Comparison of ENCODE assay signal across 7 mouse cellular contexts in the genomic region with DNA sequence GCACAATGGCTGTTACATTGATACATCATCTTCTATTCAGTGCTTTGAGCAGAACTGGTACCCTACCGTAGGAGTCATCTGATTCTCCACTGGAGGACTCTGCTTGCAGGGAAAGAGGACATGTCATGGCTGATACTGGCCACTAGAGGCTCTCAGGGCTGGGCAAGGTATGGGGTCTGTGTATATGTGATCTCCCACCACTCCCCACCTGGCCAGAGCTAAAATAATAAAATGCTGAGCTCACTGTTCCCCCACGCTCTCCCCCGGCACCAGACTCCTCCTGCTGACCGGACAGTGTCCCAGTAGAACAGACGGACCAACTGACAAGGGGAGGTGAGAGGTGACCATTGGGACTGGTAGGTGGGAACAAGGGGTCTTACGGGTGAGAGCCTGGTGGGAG. TPM values are rescaled to one million over a fixed set of nuclear protein-coding genes. Genes with fewer than 3 reads are reported as not detected.
A peak's percentile ranks its signal among the peaks of the same experiment; 100 is the strongest.
DNase-seq lines count a peak whose midpoint lies in the region; ATAC-seq and TF ChIP-seq lines count a peak whose summit lies in the region.

Gene Tmod4, plus strand, starts transcription at position 231 of the 400 bp plus-strand sequence.

- H3K36me3 ChIP-seq in thymus, adult 2 months (ENCODE audit: control insufficient read depth, insufficient read depth, low read length), result peaks cover 31% of the 10 kb centered on the region
- peaks cover 27% of the 10 kb centered on the region for H3K36me3 ChIP-seq in forebrain, embryonic 16.5 days (ENCODE audit: control insufficient read depth, insufficient read depth)
- peaks cover 44% of the 10 kb centered on the region for H3K36me3 ChIP-seq in hindbrain, embryonic 14.5 days (replicated peaks; ENCODE audit: control insufficient read depth, insufficient read depth)

- no peak within 1 kb of the TSS; the same call in 1 of the 2 replicates for H3K9ac ChIP-seq in forebrain, embryonic 16.5 days (replicated peaks; ENCODE audit: low read depth, low read length)
- no peak within 1 kb of the TSS for H3K9ac ChIP-seq in hindbrain, embryonic 14.5 days

- ATAC-seq in forebrain, embryonic 16.5 days, result peak; percentile 27; the same call in 1 of the 2 replicates
- ATAC-seq in hindbrain, embryonic 14.5 days (ENCODE audit: low FRiP score), result 0 out of 2 replicates have a peak, but pooled peaks have one; percentile 49
- peak; percentile 42; the same call in 1 of the 2 replicates for ATAC-seq in neutrophil, adult 5-6 weeks (ENCODE audit: extremely low read depth, insufficient number of reproducible peaks, low FRiP score, poor library complexity, severe bottlenecking)

- H3K4me1 ChIP-seq in thymus, adult 2 months (replicated peaks; ENCODE audit: control insufficient read depth, insufficient read depth, low read length), result no peaks in the 10 kb centered on the region
- H3K4me1 ChIP-seq in forebrain, embryonic 16.5 days (replicated peaks; ENCODE audit: control insufficient read depth, insufficient read depth, low read length), result peaks cover 11% of the 10 kb centered on the region
- no peaks in the 10 kb centered on the region for H3K4me1 ChIP-seq in hindbrain, embryonic 14.5 days (replicated peaks; ENCODE audit: control insufficient read depth, insufficient read depth, low read length)

- DNase-seq in thymus, adult 2 months, result no peak
- DNase-seq in thymus, adult 18-20 months, result no peak
- no peak for DNase-seq in hindbrain, embryonic 14.5 days (ENCODE audit: low spot score)
- DNase-seq in left cerebral cortex, postnatal 25 days (ENCODE audit: low spot score in 2 of 2), result no peak
- no peak for DNase-seq in kidney, postnatal 10 days

- no peaks in the 10 kb centered on the region for H3K9me3 ChIP-seq in forebrain, embryonic 16.5 days (ENCODE audit: control insufficient read depth, low read length)
- no peaks in the 10 kb centered on the region for H3K9me3 ChIP-seq in hindbrain, embryonic 14.5 days (ENCODE audit: control insufficient read depth, low read length)

- TF ChIP-seq CTCF in thymus, adult 2 months (IDR thresholded peaks at IDR 0.05; ENCODE audit: borderline replicate concordance, control insufficient read depth, extremely low read depth, insufficient read depth, low read length, poor library complexity), result peak; percentile 62; the same call in 1 of the 2 replicates

- H3K27me3 ChIP-seq in thymus, adult 2 months (ENCODE audit: control insufficient read depth, insufficient read depth, low read length), result no peaks in the 10 kb centered on the region
- H3K27me3 ChIP-seq in forebrain, embryonic 16.5 days (replicated peaks; ENCODE audit: control insufficient read depth, insufficient read depth, low read length), result no peaks in the 10 kb centered on the region
- H3K27me3 ChIP-seq in hindbrain, embryonic 14.5 days (ENCODE audit: control insufficient read depth, insufficient read depth, low read length), result no peaks in the 10 kb centered on the region

- TF ChIP-seq POLR2A in thymus, adult 2 months (IDR thresholded peaks at IDR 0.05; ENCODE audit: control insufficient read depth, extremely low read depth, insufficient read depth, low read length, poor library complexity), result no peak

- intact Hi-C loops in left cerebral cortex, postnatal 25 days (cut with DNase I), result no loop called here

- H3K4me3 ChIP-seq in thymus, adult 2 months (ENCODE audit: control insufficient read depth, insufficient read depth, low read length), result no peak within 1 kb of the TSS
- no peak within 1 kb of the TSS for H3K4me3 ChIP-seq in forebrain, embryonic 16.5 days (replicated peaks; ENCODE audit: low read length)
- H3K4me3 ChIP-seq in hindbrain, embryonic 14.5 days (replicated peaks; ENCODE audit: low read length), result no peak within 1 kb of the TSS

- WGBS in thymus, adult 2 months, result 78% methylated on average over 6 of the region's 6 CpGs
- WGBS in forebrain, embryonic 16.5 days, result 59% methylated on average over 6 of the region's 6 CpGs
- 61% methylated on average over 6 of the region's 6 CpGs for WGBS in hindbrain, embryonic 14.5 days

- no peak within 1 kb of the TSS for H3K27ac ChIP-seq in thymus, adult 2 months (ENCODE audit: control insufficient read depth, insufficient read depth, low read length)
- H3K27ac ChIP-seq in forebrain, embryonic 16.5 days (ENCODE audit: low read length), result peak within 1 kb of the TSS; percentile 32; the same call in 1 of the 2 replicates
- H3K27ac ChIP-seq in hindbrain, embryonic 14.5 days, result no peak within 1 kb of the TSS

- H3K4me2 ChIP-seq in forebrain, embryonic 16.5 days (ENCODE audit: low read length), result no peak within 1 kb of the TSS
- H3K4me2 ChIP-seq in hindbrain, embryonic 14.5 days (replicated peaks), result no peak within 1 kb of the TSS

RNA-seq across cellular contexts. Expression of gene Tmod4, which starts in this region (rescaled TPM):
- polyA plus RNA-seq in thymus, adult 2 months (2012; rRNA removed), result 1.8 and 3.6 TPM in 2 replicates
- 0.65 and 0.91 TPM in 2 replicates for polyA plus RNA-seq in forebrain, embryonic 16.5 days (2015; fragmentation: Nextera tagmentation; extraction: Ambion mirVana)
- polyA plus RNA-seq in hindbrain, embryonic 14.5 days (2014; fragmentation: Nextera tagmentation; extraction: Ambion mirVana), result 0.61 and 1.7 TPM in 2 replicates
- total RNA-seq in neutrophil, adult 5-6 weeks (2017), result 0.49 and 1.7 TPM in 2 replicates
- total RNA-seq in left cerebral cortex, postnatal 25 days (2021), result not detected

Comparison
In these comparisons a context has a peak if more than half of its experiments do, and no peak if none do; other contexts are left out.
1. Peak in ATAC-seq and H3K27ac ChIP-seq in forebrain, embryonic 16.5 days; RNA of the gene not detected or under 1 TPM.